Mouse (Mus musculus): ENCODE measurements around the gene Igfals.

Gene Igfals

GRCm38 (mm10) chr17:24867914-24868313 is 2.1 kb downstream of the Igfals start:
- DNase-seq (ENCODE audit: low spot score): no peak

- DNase-seq (ENCODE audit: low spot score): no peak
Observed at GRCm38 (mm10) chr17:24873695-24874404, 8.1 kb downstream of the Igfals start.

GRCm38 (mm10) chr17:24874405-24874745 is 8.6 kb downstream of the Igfals start:
- DNase-seq (ENCODE audit: low spot score): no peak

GRCm38 (mm10) chr17:24874989-24875388 is 9.2 kb downstream of the Igfals start:
- no peak for DNase-seq (ENCODE audit: low spot score)

- DNase-seq (ENCODE audit: low spot score): no peak
Observed at GRCm38 (mm10) chr17:24877336-24878116, 11.7 kb downstream of the Igfals start.

GRCm38 (mm10) chr17:24878117-24878397 is 12.3 kb downstream of the Igfals start:
- no peak for DNase-seq (ENCODE audit: low spot score)

- DNase-seq (ENCODE audit: low spot score): no peak
Observed at GRCm38 (mm10) chr17:24878531-24878930, 12.7 kb downstream of the Igfals start.

GRCm38 (mm10) chr17:24881738-24882440 is 16.1 kb downstream of the Igfals start:
- DNase-seq (ENCODE audit: low spot score): no peak

- no peak for DNase-seq (ENCODE audit: low spot score)
Observed at GRCm38 (mm10) chr17:24884391-24884790, 18.6 kb downstream of the Igfals start.

- DNase-seq (ENCODE audit: low spot score): no peak
Observed at GRCm38 (mm10) chr17:24885356-24886133, 19.7 kb downstream of the Igfals start.

GRCm38 (mm10) chr17:24886134-24886931 is 20.5 kb downstream of the Igfals start, which contains the start of the genes Nubp2 and Spsb3:
Nubp2 (minus strand) TSS chr17:24886349.
Spsb3 (plus strand) TSS chr17:24886643.
- peak; percentile 89 for DNase-seq (ENCODE audit: low spot score)

GRCm38 (mm10) chr17:24886932-24887271 is 21.1 kb downstream of the Igfals start:
- no peak for DNase-seq (ENCODE audit: low spot score)

- no peak for DNase-seq (ENCODE audit: low spot score)
Observed at GRCm38 (mm10) chr17:24887291-24888080, 21.7 kb downstream of the Igfals start.

- DNase-seq (ENCODE audit: low spot score): no peak
Observed at GRCm38 (mm10) chr17:24888862-24889261, 23.1 kb downstream of the Igfals start.

- no peak for DNase-seq (ENCODE audit: low spot score)
Observed at GRCm38 (mm10) chr17:24890151-24891092, 24.6 kb downstream of the Igfals start.

- no peak for DNase-seq (ENCODE audit: low spot score)
Observed at GRCm38 (mm10) chr17:24891321-24891720, 25.5 kb downstream of the Igfals start.

GRCm38 (mm10) chr17:24892785-24893184 is 27.0 kb downstream of the Igfals start:
- DNase-seq (ENCODE audit: low spot score): no peak

GRCm38 (mm10) chr17:24893276-24893675 is 27.5 kb downstream of the Igfals start:
- DNase-seq (ENCODE audit: low spot score): no peak
